Mouse (Mus musculus) adrenal gland, adult 8-10 months (tissue): ENCODE measurements around the gene Abcd3. TPM values are rescaled to one million over a fixed set of nuclear protein-coding genes. Genes with fewer than 3 reads are reported as not detected.

ENCODE experiments used
- total RNA-seq, 4 experiments: library from RNA; stranded (reverse); gene quantifications; 2 replicates each; pipeline ENCODE4 v1.2.4; 2022

Abcd3 gene
- total RNA-seq, 4 experiments from 2014 or later: 73.7 to 90.3 (median 78.7) TPM

Other genes starting within 250 kb of the Abcd3 start
- not detected for gene 4930432M17Rik, start 144.5 kb downstream of the Abcd3 start, total RNA-seq
- gene F3, start 91.8 kb downstream of the Abcd3 start, total RNA-seq: 10 to 100 TPM in 2 of 4 experiments, 1 to 10 TPM in 2; 8.5 to 12.6 (median 9.4) TPM
- gene Arhgap29, start 137.2 kb upstream of the Abcd3 start, total RNA-seq: 10 to 100 TPM; 47.3 to 67.5 (median 51.3) TPM
- gene Abca4, start 229.1 kb upstream of the Abcd3 start, total RNA-seq: 10 to 100 TPM in 1 of 4 experiments, 1 to 10 TPM in 3; 1.3 to 14.0 (median 2.5) TPM